Mouse (Mus musculus): Measurements from ENCODE around the gene Fbxw17.

DNA sequence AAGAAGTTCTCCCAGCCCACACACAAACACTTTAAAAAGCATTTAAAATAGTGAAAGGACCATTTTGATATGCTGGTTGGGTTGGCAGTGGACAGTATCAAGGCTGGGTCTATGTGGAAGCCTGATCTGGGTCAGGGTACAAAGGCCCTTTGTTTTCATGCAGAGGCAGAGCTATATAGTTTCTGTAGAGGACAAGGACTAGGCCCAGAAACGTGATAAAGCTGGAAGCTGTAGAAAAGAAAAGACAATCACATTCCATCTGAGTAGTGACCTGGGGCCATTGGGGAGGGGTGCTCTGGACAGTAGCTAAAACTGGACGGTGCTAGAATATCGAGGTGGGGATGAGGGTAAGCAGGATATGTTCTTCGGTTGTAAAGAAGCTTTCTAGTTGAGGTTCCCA, 27.6 kb downstream of the Fbxw17 start:
- TF ChIP-seq CTCF (IDR thresholded peaks at IDR 0.05; ENCODE audit: insufficient read depth, low read length) (no peak), POLR2A (IDR thresholded peaks at IDR 0.05; ENCODE audit: borderline replicate concordance, extremely low read depth, low read depth, low read length) (no peak)

Data from lung, adult 2 months (tissue).